Mouse (Mus musculus): Measurements from ENCODE around the gene Ccn2.
"Not testable (repeated sequence)": the region's sequence is repeated elsewhere in the genome, so short reads cannot be mapped to it uniquely, and the experiment has no call there.

The Ccn2 gene

DNA sequence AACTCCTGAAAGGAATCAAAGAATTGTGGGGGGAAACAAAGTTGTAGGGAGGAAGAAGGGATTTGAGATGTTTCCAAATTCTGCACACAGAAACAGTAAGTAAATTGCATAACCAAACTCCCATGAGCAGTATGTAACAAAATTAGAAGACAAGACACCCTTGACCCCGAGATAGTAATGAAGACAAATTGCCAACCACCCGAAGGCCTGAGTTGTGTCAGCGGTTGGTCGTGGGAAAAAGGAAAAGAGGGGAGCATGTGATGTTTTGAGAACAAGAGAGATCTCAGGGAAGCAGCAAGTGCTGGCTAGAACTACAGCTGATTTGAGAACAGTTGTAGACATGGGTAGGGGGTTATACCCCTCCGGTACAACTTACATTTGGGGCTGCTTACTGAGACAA lies 4.6 kb downstream of the Ccn2 start:
- intact Hi-C loops (cut with DNase I): no loop called here

DNA sequence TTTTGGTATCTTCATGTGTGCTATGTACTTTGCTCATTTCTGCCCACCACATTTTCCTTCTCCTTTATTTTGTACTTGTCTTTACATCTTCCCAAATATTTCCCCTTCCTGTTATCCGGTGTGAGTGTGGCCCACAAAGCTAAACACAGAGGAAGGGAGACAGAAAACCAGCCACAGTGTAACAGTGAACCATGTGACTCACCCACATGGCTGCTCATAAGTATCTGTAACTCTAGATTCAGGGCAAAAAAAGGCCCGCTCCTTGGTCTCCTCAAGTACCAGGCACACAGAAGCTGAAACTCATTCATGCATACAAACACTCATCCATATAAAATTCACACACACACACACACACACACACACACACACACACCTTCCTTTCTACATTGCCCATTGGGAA lies 7.8 kb downstream of the Ccn2 start:
- intact Hi-C loops (cut with DNase I): no loop called here

DNA sequence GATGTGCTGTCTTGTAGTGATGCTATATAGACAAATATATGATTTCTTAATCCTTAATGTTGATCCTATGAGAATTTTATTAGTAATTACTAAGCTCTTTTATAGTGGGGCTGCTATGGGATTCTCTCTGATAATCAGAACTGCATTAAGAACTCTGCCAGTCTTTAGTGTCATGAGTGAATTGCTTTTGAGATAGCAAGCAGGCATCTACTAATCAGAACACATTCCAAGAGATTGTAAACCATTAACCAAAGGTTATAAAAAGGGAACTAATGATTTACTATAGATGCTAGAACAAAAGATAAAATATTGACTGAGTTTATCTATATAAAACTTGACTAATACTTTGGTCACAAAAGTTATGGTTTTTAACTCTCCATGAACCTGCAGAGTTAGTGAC lies 8.5 kb downstream of the Ccn2 start:
- intact Hi-C loops (cut with DNase I): no loop called here

DNA sequence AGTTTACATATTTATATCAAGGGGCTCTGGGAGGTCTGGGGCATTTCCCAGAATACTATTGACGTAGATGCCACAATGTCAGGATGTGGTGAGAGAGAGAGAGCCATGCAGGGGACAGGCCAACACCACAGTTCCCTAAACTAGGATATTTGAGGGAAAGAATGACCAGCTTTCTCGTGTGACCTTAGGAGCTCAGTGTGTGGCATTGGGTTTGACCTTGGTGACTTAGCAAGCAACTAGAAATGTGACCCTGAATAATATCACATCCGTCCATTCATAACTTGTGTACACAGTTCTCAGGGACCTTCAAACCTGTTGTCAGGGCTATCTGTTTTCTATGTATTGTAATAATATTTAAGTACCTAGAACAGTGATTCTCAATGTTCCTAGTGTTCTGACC lies 13.9 kb downstream of the Ccn2 start:
- intact Hi-C loops (cut with DNase I): no loop called here

DNA sequence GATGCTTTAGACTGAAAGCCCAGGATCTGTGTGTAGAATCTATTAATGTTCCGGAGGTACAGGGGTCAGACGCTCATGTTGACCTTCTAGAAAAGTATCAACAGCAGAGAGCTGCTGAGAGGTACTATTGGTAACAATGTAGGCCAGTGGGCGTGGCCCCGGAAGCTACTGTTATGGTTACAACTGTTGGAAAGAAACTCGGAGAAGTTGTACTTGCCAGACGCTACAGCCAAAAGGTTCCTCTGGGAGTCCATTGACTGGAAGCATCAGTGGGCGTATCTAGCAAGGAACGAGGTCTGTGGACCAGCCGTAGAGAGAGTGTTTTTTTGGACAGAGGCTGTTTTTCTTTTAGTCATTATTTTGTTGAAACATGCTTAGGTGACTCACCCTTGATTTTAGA lies 14.5 kb downstream of the Ccn2 start:
- intact Hi-C loops (cut with DNase I): no loop called here

DNA sequence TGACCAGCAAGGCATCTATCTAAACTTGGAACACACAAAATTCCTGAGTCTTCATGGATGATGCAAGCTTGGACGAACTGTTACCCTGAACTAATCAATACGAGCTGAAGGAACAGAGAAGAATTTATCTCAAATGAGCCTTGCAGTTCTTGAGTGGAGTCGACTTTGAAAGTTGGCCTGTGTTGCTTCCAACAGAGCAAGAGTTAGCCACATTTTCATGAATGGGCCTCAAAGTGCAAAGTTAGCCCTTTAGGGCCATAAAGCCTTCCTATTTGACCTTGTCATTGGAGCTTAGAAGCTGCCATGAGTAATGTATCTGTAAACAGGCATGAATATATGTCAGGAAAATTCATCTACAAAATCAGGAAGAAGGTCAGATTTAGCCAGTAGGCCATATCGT lies 19.5 kb downstream of the Ccn2 start:
- intact Hi-C loops (cut with DNase I): no loop called here

DNA sequence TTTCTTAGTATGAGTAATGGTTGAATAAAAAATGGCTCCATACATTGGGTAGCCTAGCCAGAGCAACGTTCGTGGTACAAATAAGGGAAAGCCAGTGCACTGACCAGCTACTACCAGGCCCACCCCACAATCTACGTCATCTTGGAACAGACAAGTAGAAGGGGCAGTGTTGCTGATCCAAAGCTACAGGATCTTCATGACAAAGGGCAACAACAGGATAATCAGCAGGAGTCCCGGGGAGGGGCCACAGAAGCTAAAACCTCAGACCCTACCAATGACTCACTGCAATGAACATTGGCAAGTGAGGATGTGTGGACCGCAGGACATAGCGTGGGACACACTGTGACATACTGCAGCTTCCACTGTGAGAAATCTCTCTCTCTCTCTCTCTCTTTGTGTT lies 20.6 kb downstream of the Ccn2 start:
- intact Hi-C loops (cut with DNase I): no loop called here

DNA sequence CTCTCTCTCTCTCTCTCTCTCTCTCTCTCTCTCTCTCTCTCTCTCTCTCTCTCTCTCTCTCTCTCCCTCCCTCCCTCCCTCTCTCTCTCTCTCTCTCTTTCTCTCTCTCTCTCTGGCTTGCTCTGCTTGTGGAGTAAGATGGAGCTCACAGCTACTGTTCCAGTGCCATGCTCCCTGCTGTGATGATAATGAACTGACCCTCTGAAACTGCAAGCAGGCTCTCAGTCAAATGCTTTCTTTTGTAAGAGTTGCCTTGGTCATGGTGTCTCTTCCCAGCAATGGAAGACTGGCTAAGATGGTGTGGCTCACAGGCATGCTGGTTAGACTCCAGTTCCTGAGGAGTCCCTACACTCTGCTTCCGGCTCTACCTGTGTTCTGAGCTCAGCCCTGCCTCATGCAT lies 21.3 kb downstream of the Ccn2 start:
- intact Hi-C loops (cut with DNase I): not testable (repeated sequence)

DNA sequence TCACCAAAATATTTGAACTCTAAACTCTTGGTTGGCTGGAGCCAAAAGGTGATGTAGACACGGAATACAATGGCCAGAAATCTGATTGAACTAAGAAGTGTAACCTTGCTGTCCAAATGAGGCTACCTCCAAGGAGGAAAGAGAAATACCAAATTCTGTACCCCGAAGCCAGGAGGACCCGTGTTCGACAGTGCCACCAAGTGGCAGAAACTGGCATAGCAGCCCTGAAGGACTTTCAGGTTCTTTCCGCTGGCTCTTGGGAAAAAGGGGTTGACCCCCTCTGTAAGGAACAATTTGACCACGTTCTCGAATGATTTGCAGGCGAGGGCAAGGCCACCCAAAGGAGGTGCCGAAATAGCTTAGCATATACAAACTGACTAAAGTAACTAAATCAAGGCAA lies 26.3 kb downstream of the Ccn2 start:
- intact Hi-C loops (cut with DNase I): loop anchor here (5.0 kb wide), 1 partner anchor 284 kb away; no protein-coding TSS in a partner anchor

DNA sequence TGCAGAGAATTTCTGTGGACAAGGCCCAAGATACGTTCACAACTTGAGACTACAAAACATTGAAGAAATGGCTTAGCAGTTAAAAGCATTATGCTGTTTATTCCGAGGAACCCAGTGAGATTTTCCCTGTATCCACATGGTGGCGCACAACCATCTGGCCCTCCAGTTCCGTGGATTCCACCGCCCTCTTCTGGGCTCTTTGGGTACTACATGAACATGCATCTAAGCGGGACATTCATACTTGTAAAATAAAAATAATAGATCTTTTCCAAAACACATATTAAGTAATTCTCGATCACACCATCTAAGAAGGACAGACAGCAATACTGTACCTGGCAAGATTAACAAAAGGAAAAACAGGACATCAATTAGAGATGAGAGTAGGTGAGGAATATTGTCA lies 27.3 kb downstream of the Ccn2 start:
- intact Hi-C loops (cut with DNase I): loop anchor here (1.0 to 5.0 kb wide), 2 partner anchors 212 to 285 kb away; no protein-coding TSS in a partner anchor

DNA sequence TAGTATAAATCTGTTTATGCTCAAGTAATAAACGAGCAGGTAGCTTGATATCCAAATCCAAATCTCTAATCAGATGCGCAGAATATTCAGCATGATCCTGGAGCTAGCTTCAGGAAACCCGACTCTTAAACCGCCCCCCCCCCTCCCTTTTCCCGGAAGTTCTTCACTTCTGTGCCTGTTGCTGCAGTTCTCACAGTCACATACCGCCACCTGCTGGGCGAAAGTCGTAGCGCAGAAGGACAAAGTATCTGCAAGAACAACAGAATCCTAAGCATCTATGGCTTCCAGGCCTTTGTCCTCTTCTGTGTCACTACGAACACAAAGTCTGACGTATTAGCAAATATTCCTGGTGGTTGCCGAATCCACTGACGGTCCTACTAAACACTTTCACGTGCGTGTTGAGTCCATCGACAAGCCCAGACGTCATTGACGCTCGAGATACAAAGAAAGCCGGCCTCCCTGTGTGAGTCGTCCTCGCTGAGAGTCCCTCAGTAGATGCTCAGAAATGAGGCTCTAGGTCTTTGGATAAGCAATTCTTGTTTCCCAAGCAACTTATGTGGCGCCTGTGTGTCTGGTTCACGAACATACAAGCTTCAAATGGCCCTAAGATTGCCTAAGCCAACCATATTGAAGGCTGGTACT lies 29.9 kb downstream of the Ccn2 start:
- intact Hi-C loops (cut with DNase I): no loop called here

DNA sequence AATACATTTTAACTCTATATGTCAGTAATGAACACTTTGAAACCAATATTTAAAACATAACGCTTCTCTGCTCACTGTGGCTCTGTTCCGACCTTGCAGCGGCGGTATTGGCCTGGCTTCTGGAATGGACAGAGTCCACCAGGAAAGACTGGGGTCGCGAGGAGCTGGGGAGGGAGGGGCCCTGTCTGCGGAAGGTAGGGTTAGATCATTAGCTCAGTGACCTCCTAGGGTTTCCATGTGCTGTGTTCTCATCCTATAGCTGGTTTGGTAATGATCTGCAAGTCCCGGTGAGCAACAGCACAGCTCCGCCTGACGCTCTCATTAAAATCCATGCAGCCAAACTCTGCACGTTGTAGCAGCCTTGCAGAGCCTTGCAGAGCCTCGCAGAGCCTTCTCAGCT lies 32.0 kb downstream of the Ccn2 start:
- intact Hi-C loops (cut with DNase I): no loop called here

DNA sequence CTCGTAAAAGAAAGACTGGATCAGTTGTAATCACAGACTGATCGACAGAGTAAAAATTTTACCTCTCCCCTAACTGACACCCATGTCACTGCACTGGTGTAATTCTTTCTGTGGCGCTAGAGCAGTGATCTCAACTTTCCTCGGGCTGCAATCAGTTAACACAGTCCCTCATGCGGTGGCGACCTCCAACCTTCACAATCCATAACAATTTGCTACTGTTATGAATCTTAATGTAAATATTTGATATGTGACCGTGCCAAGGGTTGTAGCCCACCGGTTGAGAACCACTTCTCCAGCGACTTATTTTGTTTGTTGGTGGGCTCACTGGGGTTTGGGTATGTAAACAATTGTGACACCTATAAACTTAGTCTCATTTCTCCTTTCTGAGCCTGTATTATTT lies 33.2 kb downstream of the Ccn2 start:
- intact Hi-C loops (cut with DNase I): no loop called here

DNA sequence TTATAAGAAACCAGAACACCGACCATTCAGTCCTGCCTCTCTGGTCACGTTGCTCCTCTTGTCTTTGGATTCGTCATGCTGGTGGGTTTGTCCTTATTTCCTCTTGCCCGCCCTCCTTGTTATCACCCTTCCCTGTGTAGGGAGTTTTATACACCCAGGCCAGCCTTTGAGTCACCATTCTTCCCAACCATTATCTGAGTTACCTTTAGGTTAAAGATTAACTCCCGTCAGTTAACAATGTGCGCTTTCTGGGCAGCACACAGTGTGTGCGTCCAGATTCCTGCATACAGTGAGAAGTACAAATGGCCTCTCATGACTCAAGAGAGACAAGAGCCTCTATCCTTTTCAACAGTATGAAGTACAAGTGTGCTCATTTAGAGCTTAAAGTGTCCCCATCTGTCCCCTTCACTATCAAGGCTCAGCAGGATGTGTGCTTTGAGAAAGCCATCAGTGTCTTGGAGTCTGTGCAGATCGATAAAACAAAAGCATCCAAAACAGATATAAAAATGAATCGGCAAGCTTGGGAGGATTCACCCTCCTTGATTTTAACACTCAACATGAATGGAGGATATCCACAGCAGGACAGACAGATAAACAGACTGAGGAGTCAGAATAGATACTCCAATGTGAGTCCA lies 34.0 kb downstream of the Ccn2 start:
- intact Hi-C loops (cut with DNase I): no loop called here

DNA sequence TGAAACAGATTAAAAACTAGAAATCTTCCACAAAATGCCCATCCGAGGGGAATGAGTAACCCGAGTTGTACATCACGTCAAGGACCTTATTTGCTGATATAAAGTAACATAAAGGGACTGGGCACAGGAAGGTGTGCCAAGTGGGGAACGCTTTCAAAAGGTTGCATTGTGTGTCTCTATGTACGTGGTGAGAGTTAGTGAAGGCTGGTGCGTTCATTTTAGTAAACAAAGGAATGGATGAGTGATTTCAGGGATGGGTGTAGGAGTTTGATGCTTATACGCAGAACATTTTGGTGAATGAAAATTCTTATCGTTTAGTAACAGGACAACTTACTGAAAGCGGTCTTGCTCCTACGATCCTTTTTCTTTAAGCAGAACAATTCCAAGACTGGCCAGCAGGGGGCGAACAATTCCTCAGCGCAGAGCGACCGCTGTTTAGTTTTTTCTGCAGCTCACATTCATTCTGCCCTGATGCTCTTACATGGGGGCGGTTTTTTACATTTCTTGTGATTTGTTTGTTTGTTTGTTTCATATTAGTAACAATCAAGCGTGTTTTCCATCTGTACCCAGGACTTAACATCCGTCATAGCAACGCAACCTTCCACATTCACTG lies 35.3 kb downstream of the Ccn2 start:
- intact Hi-C loops (cut with DNase I): loop anchor here (10.0 kb wide), 1 partner anchor 154 kb away; no protein-coding TSS in a partner anchor

DNA sequence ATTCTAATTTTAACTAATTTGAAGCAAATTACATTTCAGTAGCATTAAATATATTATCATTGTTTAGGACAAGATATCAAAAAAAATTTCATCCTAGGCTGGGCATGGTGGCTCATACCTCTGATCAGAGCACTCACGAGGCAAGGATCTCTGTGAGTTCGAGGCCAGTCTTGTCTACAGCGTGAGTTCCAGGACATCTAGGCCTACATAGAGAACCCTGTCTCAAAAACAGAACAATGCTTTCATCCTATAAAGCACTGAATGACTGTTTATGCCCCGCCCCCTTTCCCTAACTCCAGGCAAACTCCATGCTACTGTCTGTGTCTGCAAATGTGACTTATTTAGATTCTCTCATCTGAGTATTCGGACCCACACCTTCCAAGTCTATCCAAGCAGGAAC lies 35.9 kb downstream of the Ccn2 start:
- intact Hi-C loops (cut with DNase I): loop anchor here (10.0 kb wide), 1 partner anchor 154 kb away; no protein-coding TSS in a partner anchor

DNA sequence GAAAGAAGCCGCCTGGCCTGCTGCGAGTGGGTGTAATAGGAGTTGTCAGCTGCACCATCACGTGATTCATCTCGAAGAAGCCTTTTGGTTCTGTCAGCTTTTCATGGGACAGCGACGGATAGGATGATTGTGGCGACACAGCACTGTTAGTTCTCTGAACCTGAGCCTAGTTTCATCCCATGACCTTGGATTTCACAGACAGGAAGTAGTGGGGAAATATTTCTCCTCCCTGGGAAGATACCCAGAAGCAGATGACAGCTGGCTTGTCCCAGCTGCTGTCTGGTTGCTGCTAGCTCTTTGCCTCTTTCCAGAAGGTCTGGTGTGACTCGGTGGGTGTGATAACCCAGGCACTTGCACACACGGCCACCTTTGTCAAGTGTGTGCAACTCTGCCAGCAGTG lies 39.0 kb downstream of the Ccn2 start:
- intact Hi-C loops (cut with DNase I): loop anchor here (10.0 kb wide), 1 partner anchor 151 kb away; no protein-coding TSS in a partner anchor

DNA sequence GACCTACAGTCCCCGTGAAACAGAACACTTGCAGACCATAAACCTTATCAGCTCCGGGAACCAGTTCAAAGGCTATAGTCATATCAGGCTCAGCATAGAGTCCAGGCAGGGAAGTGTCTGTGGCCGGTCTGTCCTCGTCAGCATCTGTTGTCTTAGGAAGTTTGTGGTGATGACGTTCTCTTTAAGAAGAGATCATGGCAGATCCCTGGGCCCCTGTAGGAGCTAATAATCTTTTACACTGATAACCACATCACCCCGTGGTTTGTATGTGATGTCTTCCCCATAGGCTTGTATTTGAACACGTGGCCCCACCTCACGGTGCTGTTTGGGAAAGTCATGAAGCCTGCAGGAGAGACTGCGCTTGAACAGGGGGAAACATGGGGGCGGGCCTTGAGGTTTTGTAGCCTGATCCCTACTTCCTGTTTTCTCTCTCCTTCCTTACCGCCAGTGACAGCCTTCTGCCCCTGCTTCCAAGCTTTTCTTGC lies 40.1 kb downstream of the Ccn2 start:
- intact Hi-C loops (cut with DNase I): loop anchor here (10.0 kb wide), 1 partner anchor 149 kb away; no protein-coding TSS in a partner anchor

DNA sequence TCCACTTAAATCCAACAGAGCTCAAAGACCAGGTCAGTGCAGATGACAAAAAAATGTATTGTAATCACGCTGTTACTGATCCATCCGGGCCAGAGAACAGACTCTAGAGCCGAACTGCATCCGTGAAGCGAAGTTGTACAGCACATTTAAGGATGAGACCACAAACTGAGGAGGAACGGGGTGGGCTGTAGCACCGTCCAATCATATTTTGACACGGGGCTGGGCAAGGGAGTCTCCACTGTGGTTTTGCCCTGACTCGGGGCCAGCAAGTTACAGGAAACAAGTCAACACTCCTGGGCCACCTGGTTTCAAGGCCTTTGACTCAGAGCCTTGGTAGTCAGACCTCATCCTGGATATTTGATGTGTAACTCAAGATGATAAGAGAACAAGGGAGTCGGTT lies 40.6 kb downstream of the Ccn2 start:
- intact Hi-C loops (cut with DNase I): loop anchor here (10.0 kb wide), 1 partner anchor 149 kb away; no protein-coding TSS in a partner anchor

DNA sequence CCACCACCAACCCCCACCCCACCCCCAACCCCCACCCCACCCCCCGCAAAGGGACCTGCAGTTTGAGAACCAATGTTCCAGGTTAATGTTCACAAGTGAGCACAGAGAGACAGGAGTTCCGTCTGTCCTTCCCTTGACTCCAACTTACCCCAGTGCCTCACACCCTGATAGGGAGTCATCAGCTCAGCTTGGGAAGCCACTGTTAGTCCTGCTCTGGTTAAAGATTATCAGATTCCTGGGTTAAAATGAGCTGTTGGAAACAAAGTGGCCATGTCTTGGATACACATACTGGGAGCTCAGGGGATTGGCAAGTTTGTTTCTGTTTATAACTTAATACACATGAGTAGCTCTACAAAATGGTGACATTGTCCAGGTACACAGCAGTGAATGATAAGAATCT lies 41.7 kb downstream of the Ccn2 start:
- intact Hi-C loops (cut with DNase I): loop anchor here (10.0 kb wide), 1 partner anchor 148 kb away; no protein-coding TSS in a partner anchor

DNA sequence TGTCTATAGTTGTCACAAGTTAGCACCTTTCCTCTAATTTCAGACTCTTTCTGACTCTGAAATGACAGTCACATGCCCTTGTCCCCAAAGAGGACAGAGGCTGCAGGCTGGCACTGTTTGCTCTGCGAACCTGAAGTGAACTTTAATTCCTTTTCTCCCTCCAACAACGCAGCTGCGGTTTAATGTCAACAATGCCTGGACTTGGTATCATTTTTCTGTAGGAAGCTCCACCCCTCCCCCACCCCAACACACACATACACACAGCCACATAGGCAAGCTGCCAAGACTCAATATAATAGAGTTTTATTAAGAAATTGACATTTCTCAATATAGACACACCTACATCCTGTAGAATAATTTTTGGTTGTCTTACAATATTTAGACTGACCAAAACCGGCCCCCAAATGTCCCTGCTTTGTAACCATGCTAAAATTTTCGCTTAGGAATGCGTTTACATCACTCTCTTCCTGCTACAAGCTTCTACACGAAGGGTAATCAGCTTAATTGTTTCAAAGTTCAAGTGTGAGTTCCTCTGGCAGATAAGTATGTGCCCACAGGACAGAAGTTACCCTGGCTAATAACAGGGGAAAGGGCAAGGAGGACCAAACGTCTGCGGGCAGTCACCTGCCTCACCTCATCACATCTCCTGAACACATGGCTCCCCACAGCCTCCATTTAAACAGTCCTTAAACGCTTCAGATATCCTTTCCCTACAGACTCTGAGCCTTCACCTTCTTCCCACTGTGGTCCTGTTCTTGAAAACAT lies 43.2 kb downstream of the Ccn2 start:
- intact Hi-C loops (cut with DNase I): loop anchor here (10.0 kb wide), 1 partner anchor 146 kb away; no protein-coding TSS in a partner anchor

Measured in adrenal gland (tissue).